Mouse (Mus musculus) erythroblast, embryonic 14.5 days (primary cell): Measurements from ENCODE around the gene Ciita. TPM values are rescaled to one million over a fixed set of nuclear protein-coding genes. Genes with fewer than 3 reads are reported as not detected.

Source experiments
- H3K27me3 ChIP-seq: 2 replicates; pipeline ENCODE4 v1.6.1; 2012; ENCODE audit warnings: inconsistent platforms; ENCODE audit not compliant: control insufficient read depth
- H3K36me3 ChIP-seq: 2 replicates; pipeline ENCODE4 v1.6.1; 2012; ENCODE audit warnings: mild to moderate bottlenecking, inconsistent platforms; ENCODE audit not compliant: control insufficient read depth
- H3K4me1 ChIP-seq: 2 replicates; pipeline ENCODE4 v1.6.1; 2012; ENCODE audit warnings: inconsistent platforms; ENCODE audit not compliant: control insufficient read depth
- H3K4me3 ChIP-seq: replicated peaks from 2 replicates; pipeline ENCODE3; 2012; ENCODE audit warnings: moderate library complexity, mild to moderate bottlenecking, inconsistent platforms
- H3K9me3 ChIP-seq: 2 replicates; pipeline ENCODE4 v1.6.1; 2012; ENCODE audit warnings: low read length, inconsistent platforms, mixed read lengths; ENCODE audit not compliant: control insufficient read depth
- GATA1 ChIP-seq: IDR thresholded peaks from 2 replicates; pipeline ENCODE4 v1.6.1; 2012; ENCODE audit warnings: low read length, inconsistent platforms, mixed read lengths
- TAL1 ChIP-seq: IDR thresholded peaks from 3 replicates; pipeline ENCODE4 v1.6.1; 2012; ENCODE audit warnings: low read length, inconsistent platforms, mixed read lengths
- polyA plus RNA-seq: library from polyadenylated mRNA; stranded (reverse); fragments of >175 nt; gene quantifications from 2 replicates; pipeline ENCODE4 v1.2.3, GENCODE M21; 2012

The Ciita gene
- polyA plus RNA-seq, 1 experiment, result not detected

- H3K4me3 ChIP-seq, result no peak overlapping the region
- no peaks in the 10 kb centered on the region for H3K36me3 ChIP-seq
- no peaks in the 10 kb centered on the region for H3K27me3 ChIP-seq
- no peaks in the 10 kb centered on the region for H3K4me1 ChIP-seq
- H3K9me3 ChIP-seq, result no peaks in the 10 kb centered on the region
- TF ChIP-seq GATA1 (no peak), TAL1 (no peak)
These were observed 43.8 kb downstream of the Ciita start for GRCm38 (mm10) chr16:10523650-10524049.

GRCm38 (mm10) chr16:10524866-10525609 is 45.2 kb downstream of the Ciita start:
- no peak for TF ChIP-seq GATA1
- no peak for TF ChIP-seq TAL1
- Histone ChIP-seq H3K4me1 (no peaks in the 10 kb centered on the region), H3K4me3 (no peak overlapping the region), H3K27me3 (no peaks in the 10 kb centered on the region), H3K9me3 (no peaks in the 10 kb centered on the region), H3K36me3 (no peaks in the 10 kb centered on the region)

- Histone ChIP-seq H3K4me1 (no peaks in the 10 kb centered on the region), H3K36me3 (peaks cover 4% of the 10 kb centered on the region; the same call in 1 of the 2 replicates), H3K9me3 (no peaks in the 10 kb centered on the region), H3K4me3 (no peak overlapping the region), H3K27me3 (no peaks in the 10 kb centered on the region)
- TF ChIP-seq GATA1, result no peak
- no peak for TF ChIP-seq TAL1
These were observed 45.7 kb downstream of the Ciita start for GRCm38 (mm10) chr16:10525610-10525980.

- Histone ChIP-seq H3K9me3 (no peaks in the 10 kb centered on the region), H3K4me1 (no peaks in the 10 kb centered on the region), H3K4me3 (no peak overlapping the region), H3K27me3 (no peaks in the 10 kb centered on the region), H3K36me3 (peaks cover 4% of the 10 kb centered on the region; the same call in 1 of the 2 replicates)
- TF ChIP-seq GATA1 (no peak), TAL1 (no peak)
These were observed 47.3 kb downstream of the Ciita start for GRCm38 (mm10) chr16:10527046-10527644.

- H3K4me3 ChIP-seq, result no peak overlapping the region
- H3K9me3 ChIP-seq, result no peaks in the 10 kb centered on the region
- peaks cover 4% of the 10 kb centered on the region; the same call in 1 of the 2 replicates for H3K36me3 ChIP-seq
- TF ChIP-seq GATA1 (no peak), TAL1 (no peak)
- H3K4me1 ChIP-seq, result no peaks in the 10 kb centered on the region
- no peaks in the 10 kb centered on the region for H3K27me3 ChIP-seq
These were observed 48.5 kb downstream of the Ciita start for GRCm38 (mm10) chr16:10528382-10528781.

GRCm38 (mm10) chr16:10530179-10530578 is 50.3 kb downstream of the Ciita start:
- Histone ChIP-seq H3K4me1 (no peaks in the 10 kb centered on the region), H3K4me3 (no peak overlapping the region), H3K36me3 (peaks cover 4% of the 10 kb centered on the region; the same call in 1 of the 2 replicates), H3K9me3 (no peaks in the 10 kb centered on the region), H3K27me3 (no peaks in the 10 kb centered on the region)
- TF ChIP-seq GATA1 (no peak), TAL1 (no peak)

- Histone ChIP-seq H3K4me1 (no peaks in the 10 kb centered on the region), H3K4me3 (no peak overlapping the region), H3K27me3 (no peaks in the 10 kb centered on the region), H3K36me3 (peaks cover 4% of the 10 kb centered on the region; the same call in 1 of the 2 replicates), H3K9me3 (no peaks in the 10 kb centered on the region)
- TF ChIP-seq GATA1, result no peak
- no peak for TF ChIP-seq TAL1
These were observed 53.9 kb downstream of the Ciita start for GRCm38 (mm10) chr16:10533781-10534180.

GRCm38 (mm10) chr16:10534567-10534966 is 54.7 kb downstream of the Ciita start:
- Histone ChIP-seq H3K4me1 (no peaks in the 10 kb centered on the region), H3K4me3 (no peak overlapping the region), H3K36me3 (peaks cover 4% of the 10 kb centered on the region; the same call in 1 of the 2 replicates), H3K27me3 (no peaks in the 10 kb centered on the region), H3K9me3 (no peaks in the 10 kb centered on the region)
- no peak for TF ChIP-seq TAL1

GRCm38 (mm10) chr16:10536323-10536722 is 56.5 kb downstream of the Ciita start:
- Histone ChIP-seq H3K9me3 (no peaks in the 10 kb centered on the region), H3K4me1 (peaks cover 13% of the 10 kb centered on the region), H3K36me3 (no peaks in the 10 kb centered on the region), H3K4me3 (no peak overlapping the region), H3K27me3 (no peaks in the 10 kb centered on the region)
- TF ChIP-seq GATA1, result no peak
